26 mouse cellular contexts compared by ENCODE assay signal in genomic region chr9:33611511-33611910, GRCm38 (mm10).
DNase-seq lines count a peak whose midpoint lies in the region; ATAC-seq and TF ChIP-seq lines count a peak whose summit lies in the region.
"Had no signal": no experiment of that assay in that cellular context is flagged by ENCODE, and none has a peak within 500 bp of the region (broad histone marks: within the 10 kb centered on the region; RNA-seq: fewer than 3 reads in every experiment).

No protein-coding gene starts in this region.

- ATAC-seq in forebrain, embryonic 14.5 days: no peak
- no peak for ATAC-seq in forebrain, embryonic 11.5 days (replicated peaks; ENCODE audit: low FRiP score)
- ATAC-seq: activated CD4-positive, CD25-positive, alpha-beta regulatory T cell, adult 4 months; CD4-positive, CD25-positive, alpha-beta regulatory T cell, adult 4 months; forebrain, embryonic 13.5 days; Patski had no signal

- no peak for TF ChIP-seq CTCF in brain, embryonic 14.5 days (IDR thresholded peaks at IDR 0.05; ENCODE audit: borderline replicate concordance, extremely low read depth, insufficient read depth, insufficient read length)

- peak; percentile 66 for DNase-seq in forebrain, embryonic 14.5 days (ENCODE audit: low spot score)
- DNase-seq in forebrain, embryonic 11.5 days (ENCODE audit: low spot score): no peak
- peak; percentile 23 to 24 for DNase-seq in right cerebral cortex, postnatal 10 days (ENCODE audit: low spot score in 2 of 2)
- no peak for DNase-seq in right cerebral cortex, adult 18-20 months
- DNase-seq in brain, embryonic 14.5 days (ENCODE audit: low read depth): peak; percentile 69
- DNase-seq: adrenal gland, adult 8-10 months; adrenal gland, postnatal 14 days; adrenal gland, postnatal 36 days; B cell, adult 2 months; cerebellum, adult 11 months; cerebellum, adult 18-20 months; cerebellum, adult 8-10 months; cerebellum, adult 9-11 months; cerebellum, postnatal 14 days; cerebellum, postnatal 36 days; embryo, embryonic 11 days had no signal

- no peak overlapping the region for H3K27ac ChIP-seq in forebrain, embryonic 14.5 days (ENCODE audit: low read depth, low read length)
- H3K27ac ChIP-seq in forebrain, embryonic 11.5 days (ENCODE audit: low read depth, low read length): no peak overlapping the region
- H3K27ac ChIP-seq: embryonic facial prominence, embryonic 13.5 days; embryonic facial prominence, embryonic 15.5 days; forebrain, embryonic 10.5 days; forebrain, embryonic 13.5 days had no signal

- H3K36me3 ChIP-seq in forebrain, embryonic 14.5 days (ENCODE audit: control insufficient read depth, insufficient read depth, low read length): no peaks in the 10 kb centered on the region
- H3K36me3 ChIP-seq in forebrain, embryonic 11.5 days (ENCODE audit: control insufficient read depth, insufficient read depth, low read length): no peaks in the 10 kb centered on the region
- H3K36me3 ChIP-seq: embryonic facial prominence, embryonic 13.5 days; embryonic facial prominence, embryonic 15.5 days; forebrain, embryonic 10.5 days; G1E had no signal

- H3K4me3 ChIP-seq in forebrain, embryonic 14.5 days (ENCODE audit: low read depth, low read length): no peak overlapping the region
- H3K4me3 ChIP-seq in forebrain, embryonic 11.5 days (ENCODE audit: low read depth, low read length): no peak overlapping the region
- H3K4me3 ChIP-seq: embryonic facial prominence, embryonic 13.5 days; embryonic facial prominence, embryonic 15.5 days; erythroblast, embryonic 14.5 days; forebrain, embryonic 10.5 days; forebrain, embryonic 13.5 days had no signal

- no peaks in the 10 kb centered on the region for H3K27me3 ChIP-seq in forebrain, embryonic 14.5 days (replicated peaks; ENCODE audit: control insufficient read depth, insufficient read depth, low read length)
- no peaks in the 10 kb centered on the region for H3K27me3 ChIP-seq in forebrain, embryonic 11.5 days (ENCODE audit: control insufficient read depth, insufficient read depth, low read length)
- H3K27me3 ChIP-seq: CH12.LX; embryonic facial prominence, embryonic 13.5 days; embryonic facial prominence, embryonic 15.5 days; forebrain, embryonic 13.5 days; Patski had no signal

- no peak overlapping the region for H3K4me2 ChIP-seq in forebrain, embryonic 14.5 days (ENCODE audit: low read length)
- H3K4me2 ChIP-seq in forebrain, embryonic 11.5 days (ENCODE audit: low read depth, low read length, severe bottlenecking): no peak overlapping the region
- H3K4me2 ChIP-seq: embryonic facial prominence, embryonic 13.5 days; embryonic facial prominence, embryonic 15.5 days; forebrain, embryonic 13.5 days had no signal

- TF ChIP-seq POLR2A in brain, embryonic 14.5 days (IDR thresholded peaks at IDR 0.05; ENCODE audit: borderline replicate concordance, extremely low read depth, insufficient read depth, insufficient read length, poor library complexity, severe bottlenecking): no peak

- WGBS in forebrain, embryonic 14.5 days: 45% methylated on average over 1 of the region's 1 CpGs
- 80% methylated on average over 1 of the region's 1 CpGs for WGBS in forebrain, embryonic 11.5 days

- no peaks in the 10 kb centered on the region for H3K4me1 ChIP-seq in forebrain, embryonic 14.5 days (ENCODE audit: control insufficient read depth, insufficient read depth, low read length)
- H3K4me1 ChIP-seq in forebrain, embryonic 11.5 days (replicated peaks; ENCODE audit: control insufficient read depth, insufficient read depth, low read length): no peaks in the 10 kb centered on the region
- H3K4me1 ChIP-seq: embryonic facial prominence, embryonic 13.5 days; embryonic facial prominence, embryonic 15.5 days; forebrain, embryonic 10.5 days; forebrain, embryonic 13.5 days had no signal

- no peak overlapping the region for H3K9ac ChIP-seq in forebrain, embryonic 14.5 days (ENCODE audit: low read length)
- H3K9ac ChIP-seq in forebrain, embryonic 11.5 days (ENCODE audit: low read length): no peak overlapping the region
- H3K9ac ChIP-seq: embryonic facial prominence, embryonic 13.5 days; embryonic facial prominence, embryonic 15.5 days; forebrain, embryonic 13.5 days had no signal

- H3K9me3 ChIP-seq in forebrain, embryonic 14.5 days (replicated peaks; ENCODE audit: control insufficient read depth, low read length): no peaks in the 10 kb centered on the region
- H3K9me3 ChIP-seq in forebrain, embryonic 11.5 days (ENCODE audit: control insufficient read depth, low read length): no peaks in the 10 kb centered on the region
- H3K9me3 ChIP-seq: embryonic facial prominence, embryonic 13.5 days; embryonic facial prominence, embryonic 15.5 days; forebrain, embryonic 10.5 days; forebrain, embryonic 13.5 days; G1E had no signal

Comparison
In these comparisons a context has a peak if more than half of its experiments do, and no peak if none do; other contexts are left out.
1. DNase-seq: peak in forebrain, embryonic 14.5 days (single experiment), right cerebral cortex, postnatal 10 days (2 of 2) and brain, embryonic 14.5 days (single experiment); none in forebrain, embryonic 11.5 days (single experiment) and right cerebral cortex, adult 18-20 months (single experiment).